Mouse (Mus musculus) spleen, adult 10 weeks (tissue): ENCODE data around the gene Gm10251. TPM values are rescaled to one million over a fixed set of nuclear protein-coding genes. Genes with fewer than 3 reads are reported as not detected.

Experiments
- polyA plus RNA-seq: library from polyadenylated mRNA; stranded (reverse); fragments of 350-450 nt; fragmentation: Illumina TruSeq; extraction: RNeasy Lipid Tissue Mini Kit (QIAGEN cat#74804); gene quantifications from one replicate; pipeline ENCODE4 v1.2.3, GENCODE M21; 2015; ENCODE audit warnings: low replicate concordance; ENCODE audit not compliant: insufficient read depth

The Gm10251 gene
- polyA plus RNA-seq, result not detected

GRCm38 (mm10) chr14:6684070-6684469, at the start of gene Gm10251:
Gene Gm10251, minus strand, starts transcription at chr14:6684170.

GRCm38 (mm10) chr14:6720151-6720550, 36.2 kb upstream of the Gm10251 start, which contains the start of gene Gm8050:
Gene Gm8050, minus strand, starts transcription at chr14:6720251.

GRCm38 (mm10) chr14:6622318-6622717, 61.7 kb downstream of the Gm10251 start, which contains the start of gene Gm3460:
Gene Gm3460, minus strand, starts transcription at chr14:6622418.

GRCm38 (mm10) chr14:6590513-6590912, 93.5 kb downstream of the Gm10251 start, which contains the start of gene Gm3629:
Gene Gm3629, minus strand, starts transcription at chr14:6590613.

Other genes with a start within 250 kb of the Gm10251 start
- gene Gm3594, start 239.6 kb downstream of the Gm10251 start, polyA plus RNA-seq, result not detected
- gene Gm8356, start 146.9 kb downstream of the Gm10251 start, polyA plus RNA-seq, result not detected
- gene Gm3629, start 93.6 kb downstream of the Gm10251 start, polyA plus RNA-seq, result 0.17 TPM
- gene Gm3460, start 61.8 kb downstream of the Gm10251 start, polyA plus RNA-seq, result not detected
- not detected for gene Gm8050, start 36.1 kb upstream of the Gm10251 start, polyA plus RNA-seq
- 4.9 TPM for gene Gm3636, start 58.2 kb upstream of the Gm10251 start, polyA plus RNA-seq
- not detected for gene Gm8362, start 90.2 kb upstream of the Gm10251 start, polyA plus RNA-seq
- gene Gm3642, start 156.1 kb upstream of the Gm10251 start, polyA plus RNA-seq, result not detected
- 0.66 TPM for gene Gm3667, start 205.8 kb upstream of the Gm10251 start, polyA plus RNA-seq